Mouse (Mus musculus): ENCODE data around the gene Vps13d. TPM values are rescaled to one million over a fixed set of nuclear protein-coding genes. Genes with fewer than 3 reads are reported as not detected.

The Vps13d gene
- polyA plus RNA-seq, 1 experiment from 2014 or later = 6.7 TPM

GRCm38 (mm10) chr4:145130772-145131171, 64.0 kb downstream of the Vps13d start:
- peaks cover 54% of the 10 kb centered on the region for H3K36me3 ChIP-seq
- H3K4me1 ChIP-seq = peaks cover 4% of the 10 kb centered on the region
- H3K4me2 ChIP-seq = no peak overlapping the region
- no peak for ATAC-seq (ENCODE audit: borderline replicate concordance, extremely low read depth, low FRiP score, low TSS enrichment)
- no peaks in the 10 kb centered on the region for H3K9me3 ChIP-seq
- no peak overlapping the region for H3K4me3 ChIP-seq
- H3K27me3 ChIP-seq = no peaks in the 10 kb centered on the region
- H3K27ac ChIP-seq = no peak overlapping the region
- no peak overlapping the region for H3K9ac ChIP-seq
- WGBS = 79% methylated on average over 1 of the region's 1 CpGs

GRCm38 (mm10) chr4:145129956-145130548, 64.8 kb downstream of the Vps13d start:
- peak overlapping the region; percentile 80 for H3K27ac ChIP-seq
- H3K4me1 ChIP-seq = peaks cover 11% of the 10 kb centered on the region
- peak; percentile 80; the same call in 1 of the 2 replicates for ATAC-seq (ENCODE audit: borderline replicate concordance, extremely low read depth, low FRiP score, low TSS enrichment)
- no peaks in the 10 kb centered on the region for H3K27me3 ChIP-seq
- H3K4me3 ChIP-seq = no peak overlapping the region
- no peaks in the 10 kb centered on the region for H3K9me3 ChIP-seq
- H3K4me2 ChIP-seq = no peak overlapping the region
- peaks cover 52% of the 10 kb centered on the region for H3K36me3 ChIP-seq
- H3K9ac ChIP-seq = no peak overlapping the region

GRCm38 (mm10) chr4:145125463-145126220, 69.2 kb downstream of the Vps13d start:
- H3K9me3 ChIP-seq = no peaks in the 10 kb centered on the region
- WGBS = 57% methylated on average over 4 of the region's 4 CpGs
- ATAC-seq (ENCODE audit: borderline replicate concordance, extremely low read depth, low FRiP score, low TSS enrichment) = no peak

GRCm38 (mm10) chr4:145124419-145124818, 70.4 kb downstream of the Vps13d start:
- Histone ChIP-seq H3K9ac (no peak overlapping the region), H3K4me3 (no peak overlapping the region), H3K9me3 (no peaks in the 10 kb centered on the region), H3K4me1 (peaks cover 9% of the 10 kb centered on the region), H3K36me3 (peaks cover 64% of the 10 kb centered on the region), H3K4me2 (no peak overlapping the region), H3K27ac (peak overlapping the region; percentile 12; the same call in 1 of the 2 replicates), H3K27me3 (no peaks in the 10 kb centered on the region)
- 64% methylated on average over 4 of the region's 4 CpGs for WGBS
- no peak for ATAC-seq (ENCODE audit: borderline replicate concordance, extremely low read depth, low FRiP score, low TSS enrichment)

More at GRCm38 (mm10) chr4:145125463-145126220, 69.2 kb downstream of the Vps13d start:
- Histone ChIP-seq H3K4me2 (no peak overlapping the region), H3K9ac (no peak overlapping the region), H3K4me1 (peaks cover 13% of the 10 kb centered on the region), H3K4me3 (no peak overlapping the region), H3K36me3 (peaks cover 57% of the 10 kb centered on the region), H3K27me3 (no peaks in the 10 kb centered on the region), H3K27ac (peak overlapping the region; percentile 12; the same call in 1 of the 2 replicates)

GRCm38 (mm10) chr4:145111641-145112040, 83.2 kb downstream of the Vps13d start:
- 37% methylated on average over 4 of the region's 4 CpGs for WGBS
- Histone ChIP-seq H3K36me3 (peaks cover 71% of the 10 kb centered on the region), H3K27ac (no peak overlapping the region), H3K4me1 (no peaks in the 10 kb centered on the region), H3K9me3 (no peaks in the 10 kb centered on the region), H3K4me3 (no peak overlapping the region), H3K27me3 (no peaks in the 10 kb centered on the region), H3K9ac (no peak overlapping the region), H3K4me2 (no peak overlapping the region)
- no peak for ATAC-seq (ENCODE audit: borderline replicate concordance, extremely low read depth, low FRiP score, low TSS enrichment)

- WGBS = 80% methylated on average over 6 of the region's 6 CpGs
- Histone ChIP-seq H3K27me3 (no peaks in the 10 kb centered on the region), H3K9ac (no peak overlapping the region), H3K27ac (no peak overlapping the region), H3K36me3 (peaks cover 73% of the 10 kb centered on the region), H3K4me3 (no peak overlapping the region), H3K9me3 (no peaks in the 10 kb centered on the region), H3K4me1 (no peaks in the 10 kb centered on the region), H3K4me2 (no peak overlapping the region)
- no peak for ATAC-seq (ENCODE audit: borderline replicate concordance, extremely low read depth, low FRiP score, low TSS enrichment)
These were observed 84.1 kb downstream of the Vps13d start for GRCm38 (mm10) chr4:145110736-145111135.

- Histone ChIP-seq H3K36me3 (peaks cover 61% of the 10 kb centered on the region), H3K4me3 (no peak overlapping the region), H3K27ac (no peak overlapping the region), H3K4me1 (no peaks in the 10 kb centered on the region), H3K27me3 (no peaks in the 10 kb centered on the region), H3K9me3 (no peaks in the 10 kb centered on the region), H3K9ac (no peak overlapping the region), H3K4me2 (no peak overlapping the region)
- WGBS = 61% methylated on average over 6 of the region's 6 CpGs
- ATAC-seq (ENCODE audit: borderline replicate concordance, extremely low read depth, low FRiP score, low TSS enrichment) = no peak
These were observed 88.0 kb downstream of the Vps13d start for GRCm38 (mm10) chr4:145106796-145107195.

- Histone ChIP-seq H3K9me3 (no peaks in the 10 kb centered on the region), H3K36me3 (peaks cover 48% of the 10 kb centered on the region), H3K4me3 (no peak overlapping the region), H3K4me2 (no peak overlapping the region), H3K27ac (no peak overlapping the region), H3K27me3 (no peaks in the 10 kb centered on the region), H3K9ac (no peak overlapping the region), H3K4me1 (no peaks in the 10 kb centered on the region)
- ATAC-seq (ENCODE audit: borderline replicate concordance, extremely low read depth, low FRiP score, low TSS enrichment) = no peak
- 83% methylated on average over 6 of the region's 6 CpGs for WGBS
These were observed 89.5 kb downstream of the Vps13d start for GRCm38 (mm10) chr4:145105319-145105718.

- Histone ChIP-seq H3K4me3 (no peak overlapping the region), H3K36me3 (peaks cover 44% of the 10 kb centered on the region), H3K4me1 (no peaks in the 10 kb centered on the region), H3K27ac (no peak overlapping the region), H3K9ac (no peak overlapping the region), H3K27me3 (no peaks in the 10 kb centered on the region), H3K9me3 (no peaks in the 10 kb centered on the region), H3K4me2 (no peak overlapping the region)
- 82% methylated on average over 2 of the region's 2 CpGs for whole genome bisulfite sequencing
- no peak for ATAC-seq (ENCODE audit: borderline replicate concordance, extremely low read depth, low FRiP score, low TSS enrichment)
These were observed 89.9 kb downstream of the Vps13d start for GRCm38 (mm10) chr4:145104917-145105316.

GRCm38 (mm10) chr4:145103617-145104016, 91.2 kb downstream of the Vps13d start:
- no peak overlapping the region for H3K9ac ChIP-seq
- H3K27ac ChIP-seq = no peak overlapping the region
- no peak overlapping the region for H3K4me3 ChIP-seq
- no peaks in the 10 kb centered on the region for H3K4me1 ChIP-seq
- H3K36me3 ChIP-seq = peaks cover 33% of the 10 kb centered on the region
- H3K27me3 ChIP-seq = no peaks in the 10 kb centered on the region
- no peak for ATAC-seq (ENCODE audit: borderline replicate concordance, extremely low read depth, low FRiP score, low TSS enrichment)
- H3K4me2 ChIP-seq = no peak overlapping the region
- no peaks in the 10 kb centered on the region for H3K9me3 ChIP-seq

- no peak for ATAC-seq (ENCODE audit: borderline replicate concordance, extremely low read depth, low FRiP score, low TSS enrichment)
- H3K36me3 ChIP-seq = peaks cover 29% of the 10 kb centered on the region
- H3K27me3 ChIP-seq = no peaks in the 10 kb centered on the region
- no peak overlapping the region for H3K4me3 ChIP-seq
- 81% methylated on average over 6 of the region's 6 CpGs for WGBS
- no peaks in the 10 kb centered on the region for H3K4me1 ChIP-seq
- H3K9ac ChIP-seq = no peak overlapping the region
- no peak overlapping the region for H3K27ac ChIP-seq
- H3K9me3 ChIP-seq = no peaks in the 10 kb centered on the region
- no peak overlapping the region for H3K4me2 ChIP-seq
These were observed 92.7 kb downstream of the Vps13d start for GRCm38 (mm10) chr4:145101823-145102718.

GRCm38 (mm10) chr4:145099853-145100252, 95.0 kb downstream of the Vps13d start:
- Histone ChIP-seq H3K4me2 (no peak overlapping the region), H3K4me1 (no peaks in the 10 kb centered on the region), H3K9me3 (no peaks in the 10 kb centered on the region), H3K27me3 (no peaks in the 10 kb centered on the region), H3K36me3 (peaks cover 27% of the 10 kb centered on the region), H3K4me3 (no peak overlapping the region), H3K9ac (no peak overlapping the region), H3K27ac (no peak overlapping the region)
- 74% methylated on average over 6 of the region's 6 CpGs for WGBS
- ATAC-seq (ENCODE audit: borderline replicate concordance, extremely low read depth, low FRiP score, low TSS enrichment) = no peak
